Mouse (Mus musculus): ENCODE measurements around the gene Atp1b3. TPM values are rescaled to one million over a fixed set of nuclear protein-coding genes. Genes with fewer than 3 reads are reported as not detected.
"Not testable (repeated sequence)": the region's sequence is repeated elsewhere in the genome, so short reads cannot be mapped to it uniquely, and the experiment has no call there.

Gene Atp1b3
- polyA plus RNA-seq, 1 experiment from 2014 or later: 176 TPM

- ATAC-seq (ENCODE audit: low FRiP score, low read depth): no peak
Observed at GRCm38 (mm10) chr9:96353799-96354198, 10.4 kb downstream of the Atp1b3 start.

DNA sequence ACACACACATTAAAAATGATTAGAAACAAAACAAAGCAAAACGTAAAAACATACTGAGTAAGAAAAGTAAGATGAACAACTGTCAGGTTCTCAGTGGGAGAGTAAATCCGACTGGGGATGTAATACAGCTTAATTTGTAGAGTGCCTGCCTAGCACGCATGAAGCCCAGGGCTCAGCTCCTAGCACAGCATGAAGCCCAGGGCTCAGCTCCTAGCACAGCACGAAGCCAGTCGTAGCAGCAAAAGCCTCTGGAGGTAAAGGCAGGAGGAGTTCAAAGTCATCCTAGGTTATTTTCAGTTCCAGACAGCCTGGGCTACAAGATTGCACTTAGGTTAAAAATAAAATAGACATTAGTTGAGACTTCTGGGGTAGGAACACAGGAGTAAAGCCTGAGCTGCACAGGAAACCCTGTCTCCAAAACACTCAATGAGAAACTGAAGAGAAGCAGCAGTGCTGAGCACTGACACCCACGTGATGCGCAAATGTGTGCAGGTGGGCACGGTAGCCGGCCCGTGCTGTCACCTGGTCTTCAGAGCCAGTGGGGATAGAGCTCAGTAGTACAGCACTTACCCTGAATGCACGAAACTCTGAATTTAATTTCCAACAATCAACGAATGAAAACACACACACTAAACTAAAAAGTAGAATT lies 11.0 kb downstream of the Atp1b3 start:
- WGBS: 74% methylated on average over 12 of the region's 12 CpGs

More at GRCm38 (mm10) chr9:96353799-96354198, 10.4 kb downstream of the Atp1b3 start:
- Histone ChIP-seq H3K27me3 (no peaks in the 10 kb centered on the region), H3K4me2 (no peak overlapping the region), H3K27ac (replicated peaks) (no peak overlapping the region), H3K9me3 (no peaks in the 10 kb centered on the region), H3K4me3 (no peak overlapping the region), H3K36me3 (no peaks in the 10 kb centered on the region), H3K4me1 (replicated peaks) (peaks cover 10% of the 10 kb centered on the region), H3K9ac (no peak overlapping the region)
- WGBS: 68% methylated on average over 8 of the region's 8 CpGs

DNA sequence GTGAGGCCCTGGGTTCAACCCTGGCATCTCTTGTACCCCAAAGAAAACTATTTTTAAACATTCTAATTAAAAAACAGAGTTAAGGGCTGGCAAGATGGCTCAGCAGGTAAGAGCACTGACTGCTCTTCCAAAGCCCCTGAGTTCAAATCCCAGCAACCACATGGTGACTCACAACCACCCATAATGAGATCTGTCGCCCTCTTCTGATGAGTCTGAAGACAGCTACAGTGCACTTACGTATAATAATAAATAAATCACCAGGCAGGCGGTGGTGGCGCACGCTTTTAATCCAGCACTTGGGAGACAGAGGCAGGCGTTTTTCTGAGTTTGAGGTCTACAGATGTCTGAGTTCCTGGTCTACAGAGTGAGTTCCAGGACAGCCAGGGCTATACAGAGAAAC lies 12.5 kb downstream of the Atp1b3 start:
- 87% methylated on average over 6 of the region's 6 CpGs for WGBS

More for the DNA sequence above, 11.0 kb downstream of the Atp1b3 start:
- Histone ChIP-seq H3K4me3 (no peak overlapping the region), H3K9me3 (no peaks in the 10 kb centered on the region), H3K27me3 (no peaks in the 10 kb centered on the region), H3K27ac (replicated peaks) (no peak overlapping the region), H3K4me2 (no peak overlapping the region), H3K9ac (no peak overlapping the region), H3K4me1 (replicated peaks) (peaks cover 8% of the 10 kb centered on the region), H3K36me3 (no peaks in the 10 kb centered on the region)
- ATAC-seq (ENCODE audit: low FRiP score, low read depth): no peak

GRCm38 (mm10) chr9:96350476-96350875 lies 13.8 kb downstream of the Atp1b3 start:
- Histone ChIP-seq H3K27ac (replicated peaks) (no peak overlapping the region), H3K4me1 (replicated peaks) (peaks cover 5% of the 10 kb centered on the region), H3K36me3 (no peaks in the 10 kb centered on the region), H3K4me3 (no peak overlapping the region), H3K4me2 (no peak overlapping the region), H3K27me3 (no peaks in the 10 kb centered on the region), H3K9ac (no peak overlapping the region), H3K9me3 (no peaks in the 10 kb centered on the region)
- no peak for ATAC-seq (ENCODE audit: low FRiP score, low read depth)
- 67% methylated on average over 3 of the region's 3 CpGs for WGBS

More for the DNA sequence above, 12.5 kb downstream of the Atp1b3 start:
- not testable (repeated sequence) for H3K36me3 ChIP-seq; H3K4me2 ChIP-seq; H3K9me3 ChIP-seq; H3K27me3 ChIP-seq; H3K27ac ChIP-seq (replicated peaks); H3K9ac ChIP-seq; ATAC-seq (ENCODE audit: low FRiP score, low read depth); H3K4me3 ChIP-seq; H3K4me1 ChIP-seq (replicated peaks)

- no peak overlapping the region for H3K4me2 ChIP-seq
- no peak overlapping the region for H3K4me3 ChIP-seq
- no peaks in the 10 kb centered on the region for H3K27me3 ChIP-seq
- H3K9me3 ChIP-seq: no peaks in the 10 kb centered on the region
- H3K27ac ChIP-seq (replicated peaks): no peak overlapping the region
- no peak for ATAC-seq (ENCODE audit: low FRiP score, low read depth)
- 0 out of 2 replicates have a peak, but pooled peaks cover under 1% of the 10 kb centered on the region for H3K36me3 ChIP-seq
- no peak overlapping the region for H3K9ac ChIP-seq
- peaks cover 5% of the 10 kb centered on the region for H3K4me1 ChIP-seq (replicated peaks)
- WGBS: 45% methylated on average over 4 of the region's 4 CpGs
Observed at GRCm38 (mm10) chr9:96350010-96350409, 14.2 kb downstream of the Atp1b3 start.

DNA sequence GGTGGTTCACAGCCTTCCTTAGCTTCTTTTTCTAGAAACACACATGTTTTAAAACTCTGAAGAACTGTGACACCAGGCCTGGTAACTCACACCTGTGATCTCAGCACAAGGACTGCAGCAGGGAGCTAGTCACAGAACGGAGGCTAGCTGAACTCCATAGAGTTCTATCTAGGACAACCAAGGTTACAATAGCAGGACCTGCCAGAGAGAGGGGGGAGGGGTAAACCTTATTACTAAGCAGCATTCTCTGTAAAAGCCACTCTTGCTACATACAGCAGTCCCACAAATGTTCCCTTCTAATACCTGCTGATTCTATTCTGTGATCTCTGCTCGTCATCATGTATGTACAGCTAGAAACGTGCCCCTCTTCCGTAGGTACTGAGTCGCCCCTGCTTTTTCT lies 15.4 kb downstream of the Atp1b3 start:
- WGBS: 91% methylated on average over 5 of the region's 5 CpGs
- Histone ChIP-seq H3K4me1 (replicated peaks) (peaks cover 2% of the 10 kb centered on the region), H3K36me3 (0 out of 2 replicates have a peak, but pooled peaks cover 4% of the 10 kb centered on the region), H3K4me2 (no peak overlapping the region), H3K27ac (replicated peaks) (no peak overlapping the region), H3K9me3 (no peaks in the 10 kb centered on the region), H3K9ac (no peak overlapping the region), H3K4me3 (no peak overlapping the region), H3K27me3 (no peaks in the 10 kb centered on the region)
- no peak for ATAC-seq (ENCODE audit: low FRiP score, low read depth)

GRCm38 (mm10) chr9:96345750-96346149 lies 18.5 kb downstream of the Atp1b3 start:
- 99% methylated on average over 3 of the region's 3 CpGs for WGBS
- no peak overlapping the region for H3K27ac ChIP-seq (replicated peaks)
- no peaks in the 10 kb centered on the region for H3K27me3 ChIP-seq
- H3K36me3 ChIP-seq: peaks cover 18% of the 10 kb centered on the region; the same call in 1 of the 2 replicates
- H3K9me3 ChIP-seq: no peaks in the 10 kb centered on the region
- H3K9ac ChIP-seq: no peak overlapping the region
- H3K4me2 ChIP-seq: no peak overlapping the region
- ATAC-seq (ENCODE audit: low FRiP score, low read depth): no peak
- H3K4me3 ChIP-seq: no peak overlapping the region
- no peaks in the 10 kb centered on the region for H3K4me1 ChIP-seq (replicated peaks)

- Histone ChIP-seq H3K27me3 (no peaks in the 10 kb centered on the region), H3K9ac (no peak overlapping the region), H3K27ac (replicated peaks) (no peak overlapping the region), H3K4me3 (no peak overlapping the region), H3K4me1 (replicated peaks) (peaks cover 4% of the 10 kb centered on the region; the same call in 1 of the 2 replicates), H3K36me3 (peaks cover 20% of the 10 kb centered on the region), H3K9me3 (no peaks in the 10 kb centered on the region), H3K4me2 (no peak overlapping the region)
- ATAC-seq (ENCODE audit: low FRiP score, low read depth): no peak
- 95% methylated on average over 5 of the region's 5 CpGs for WGBS
Observed at GRCm38 (mm10) chr9:96331146-96331545, 33.1 kb downstream of the Atp1b3 start.

DNA sequence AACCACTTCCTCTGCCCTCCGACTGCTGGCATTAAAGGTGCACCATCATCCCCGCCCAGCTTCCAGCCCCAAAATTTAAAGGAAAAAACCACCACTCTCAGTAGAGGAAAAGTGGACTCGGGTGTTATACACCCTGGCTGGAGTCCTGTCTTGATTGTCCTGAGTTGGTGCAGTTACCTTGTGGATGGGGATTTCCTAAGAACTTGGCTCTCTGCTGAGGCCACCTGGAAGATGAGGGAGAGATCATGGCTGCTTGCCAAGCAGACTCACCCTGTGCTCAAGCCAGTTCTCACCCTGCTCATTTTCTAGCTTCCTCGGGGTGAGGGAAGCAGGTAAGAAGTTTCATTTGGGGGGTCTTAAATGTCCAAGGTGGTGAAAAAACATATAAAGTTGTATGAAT lies 36.0 kb downstream of the Atp1b3 start:
- H3K27me3 ChIP-seq: no peaks in the 10 kb centered on the region
- H3K4me3 ChIP-seq: no peak overlapping the region
- no peak for ATAC-seq (ENCODE audit: low FRiP score, low read depth)
- peaks cover 13% of the 10 kb centered on the region for H3K4me1 ChIP-seq (replicated peaks)
- H3K9me3 ChIP-seq: no peaks in the 10 kb centered on the region
- peaks cover 6% of the 10 kb centered on the region; the same call in 1 of the 2 replicates for H3K36me3 ChIP-seq
- H3K9ac ChIP-seq: no peak overlapping the region
- no peak overlapping the region for H3K4me2 ChIP-seq
- no peak overlapping the region for H3K27ac ChIP-seq (replicated peaks)
- 89% methylated on average over 4 of the region's 4 CpGs for WGBS

- WGBS: 70% methylated on average over 6 of the region's 6 CpGs
- peaks cover 13% of the 10 kb centered on the region for H3K4me1 ChIP-seq (replicated peaks)
- ATAC-seq (ENCODE audit: low FRiP score, low read depth): peak; percentile 47; the same call in 1 of the 2 replicates
Observed at GRCm38 (mm10) chr9:96326496-96326923, 37.7 kb downstream of the Atp1b3 start.

DNA sequence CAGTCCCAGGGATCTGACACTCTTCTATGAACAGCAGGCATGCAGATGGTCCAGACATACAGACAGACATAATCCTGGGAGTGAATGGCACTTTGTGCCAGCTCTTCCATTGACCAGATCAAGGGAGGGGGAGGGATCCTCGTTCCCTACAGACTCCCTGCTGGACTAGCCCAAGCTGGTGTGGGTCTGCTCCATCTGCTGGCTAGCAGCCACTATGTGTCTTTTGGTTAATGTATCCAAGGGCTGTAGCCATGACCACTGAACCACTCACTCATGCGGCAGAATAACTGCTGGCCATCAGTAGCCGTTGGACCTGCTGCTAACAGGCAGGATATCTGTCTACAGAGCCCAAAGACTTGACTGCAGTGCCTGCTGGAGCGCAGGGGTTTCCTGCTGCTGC lies 39.7 kb downstream of the Atp1b3 start:
- H3K36me3 ChIP-seq: no peaks in the 10 kb centered on the region
- peak; percentile 80 for ATAC-seq (ENCODE audit: low FRiP score, low read depth)
- H3K9me3 ChIP-seq: no peaks in the 10 kb centered on the region
- H3K4me3 ChIP-seq: no peak overlapping the region
- no peak overlapping the region for H3K9ac ChIP-seq
- 33% methylated on average over 4 of the region's 4 CpGs for WGBS
- peaks cover 13% of the 10 kb centered on the region for H3K4me1 ChIP-seq (replicated peaks)
- no peaks in the 10 kb centered on the region for H3K27me3 ChIP-seq
- H3K27ac ChIP-seq (replicated peaks): peak overlapping the region; percentile 46; the same call in 1 of the 2 replicates
- H3K4me2 ChIP-seq: no peak overlapping the region

More at GRCm38 (mm10) chr9:96326496-96326923, 37.7 kb downstream of the Atp1b3 start:
- Histone ChIP-seq H3K36me3 (no peaks in the 10 kb centered on the region), H3K9ac (no peak overlapping the region), H3K4me3 (no peak overlapping the region), H3K9me3 (no peaks in the 10 kb centered on the region), H3K4me2 (no peak overlapping the region), H3K27me3 (no peaks in the 10 kb centered on the region), H3K27ac (replicated peaks) (peak overlapping the region; percentile 17)

DNA sequence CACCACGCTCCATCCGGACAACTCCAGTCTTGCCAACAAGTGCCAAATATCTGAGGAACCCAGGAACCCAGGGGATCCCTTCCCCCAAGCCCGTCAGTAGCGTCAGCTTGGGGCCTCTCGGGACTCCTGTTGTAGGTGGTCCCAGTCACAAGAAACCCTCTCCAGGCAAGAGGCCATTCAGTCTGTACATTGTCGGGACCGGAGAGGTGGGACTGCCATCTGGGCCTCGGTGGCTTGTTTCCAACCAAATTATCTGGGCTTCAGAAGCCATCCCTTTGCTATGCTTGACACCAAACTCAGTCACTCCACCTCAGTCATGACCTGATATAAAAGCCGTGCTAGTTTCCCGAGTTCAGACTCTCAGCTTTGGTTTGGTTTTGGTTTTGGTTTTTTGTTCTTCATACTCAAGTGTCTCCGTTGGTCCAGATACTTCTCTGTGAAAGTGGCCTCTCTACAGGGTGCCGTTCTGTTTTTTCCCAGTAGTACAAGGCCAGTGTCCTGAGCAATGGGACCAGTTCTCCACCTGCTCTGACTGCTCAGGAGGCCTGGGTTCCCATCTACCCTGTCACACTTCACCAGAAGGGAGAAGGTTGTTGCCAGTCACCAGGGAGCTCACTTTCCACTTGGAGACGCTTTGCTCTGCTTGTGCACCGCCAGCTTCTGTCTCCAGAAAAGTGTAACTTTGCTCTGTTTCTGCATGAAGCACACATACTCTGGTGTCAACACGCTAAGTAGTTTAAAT lies 41.7 kb downstream of the Atp1b3 start:
- no peak for ATAC-seq (ENCODE audit: low FRiP score, low read depth)
- H3K9ac ChIP-seq: no peak overlapping the region
- peaks cover 13% of the 10 kb centered on the region for H3K4me1 ChIP-seq (replicated peaks)
- 84% methylated on average over 15 of the region's 15 CpGs for WGBS
- no peak overlapping the region for H3K4me2 ChIP-seq
- peaks cover 13% of the 10 kb centered on the region for H3K36me3 ChIP-seq
- H3K4me3 ChIP-seq: no peak overlapping the region
- no peak overlapping the region for H3K27ac ChIP-seq (replicated peaks)
- H3K9me3 ChIP-seq: no peaks in the 10 kb centered on the region
- no peaks in the 10 kb centered on the region for H3K27me3 ChIP-seq
